Mouse (Mus musculus) erythroblast, embryonic 14.5 days (primary cell): Measurements from ENCODE around the gene Anks1b.

ENCODE experiments used
- GATA1 ChIP-seq: IDR thresholded peaks from 2 replicates; pipeline ENCODE4 v1.6.1; 2012; ENCODE audit warnings: low read length, inconsistent platforms, mixed read lengths
- TAL1 ChIP-seq: IDR thresholded peaks from 3 replicates; pipeline ENCODE4 v1.6.1; 2012; ENCODE audit warnings: low read length, inconsistent platforms, mixed read lengths

GRCm38 (mm10) chr10:89975431-89975841 lies 102.1 kb downstream of the Anks1b start:
- TF ChIP-seq GATA1: no peak
- no peak for TF ChIP-seq TAL1
